Mouse (Mus musculus) heart, embryonic 14.5 days (tissue): ENCODE measurements around the gene Impdh2. TPM values are rescaled to one million over a fixed set of nuclear protein-coding genes. Genes with fewer than 3 reads are reported as not detected.

Source experiments
- ATAC-seq: fragments of 200-750 bp; cut with Nextera tagmentation; 2 replicates; pipeline ENCODE4 v1.8.0; 2017; ENCODE audit warnings: low read depth, moderate TSS enrichment; ENCODE audit not compliant: insufficient number of reproducible peaks, insufficient read depth, low FRiP score
- H3K27ac ChIP-seq, 2 experiments: fragments of 200-500 bp in 1 of 2; fragments of 300-500 bp in 1 of 2; sonication (generic) in 1 of 2; replicated peaks in 1 of 2; 2 replicates each; pipeline ENCODE4 v1.5.1; 2012 to 2014; ENCODE audit warnings: low read depth in 2 of 2, low read length in 2 of 2, control low read depth in 1 of 2, mild to moderate bottlenecking in 1 of 2, mixed read lengths in 1 of 2; ENCODE audit not compliant: control insufficient read depth in 1 of 2, insufficient read depth in 1 of 2
- H3K27me3 ChIP-seq: fragments of 300-500 bp; sonication (generic); 2 replicates; pipeline ENCODE4 v1.6.1; 2014; ENCODE audit warnings: mild to moderate bottlenecking, low read length, control low read depth; ENCODE audit not compliant: control insufficient read depth, insufficient read depth
- H3K36me3 ChIP-seq: fragments of 300-500 bp; sonication (generic); 2 replicates; pipeline ENCODE4 v1.6.1; 2014; ENCODE audit warnings: mild to moderate bottlenecking, control low read depth, low read length, mixed read lengths; ENCODE audit not compliant: control insufficient read depth, insufficient read depth
- H3K4me1 ChIP-seq, 2 experiments: fragments of 200-500 bp in 1 of 2; fragments of 300-500 bp in 1 of 2; sonication (generic) in 1 of 2; 2 replicates each; pipeline ENCODE4 v1.6.1; 2012 to 2014; ENCODE audit warnings: low read length in 2 of 2, control low read depth in 1 of 2, mixed read lengths in 1 of 2; ENCODE audit not compliant: control insufficient read depth in 2 of 2, insufficient read depth in 2 of 2
- H3K4me2 ChIP-seq: fragments of 300-500 bp; sonication (generic); 2 replicates; pipeline ENCODE4 v1.6.1; 2014; ENCODE audit warnings: mild to moderate bottlenecking, low read length
- H3K4me3 ChIP-seq, 2 experiments: fragments of 200-500 bp in 1 of 2; fragments of 300-500 bp in 1 of 2; sonication (generic) in 1 of 2; 2 replicates each; pipeline ENCODE4 v1.5.1; 2012 to 2014; ENCODE audit warnings: low read length in 2 of 2, mild to moderate bottlenecking in 2 of 2, control low read depth in 1 of 2, low read depth in 1 of 2, moderate library complexity in 1 of 2; ENCODE audit not compliant: control insufficient read depth in 1 of 2, insufficient read depth in 1 of 2
- H3K9ac ChIP-seq: fragments of 300-500 bp; sonication (generic); 2 replicates; pipeline ENCODE4 v1.6.1; 2014; ENCODE audit warnings: mild to moderate bottlenecking, low read length
- H3K9me3 ChIP-seq: fragments of 300-500 bp; sonication (generic); 2 replicates; pipeline ENCODE4 v1.6.1; 2016; ENCODE audit warnings: low read length, control low read depth; ENCODE audit not compliant: control insufficient read depth
- WGBS: fragments of 180-500 bp; shearing (Covaris S2); extraction: QIAGEN DNeasy Blood & Tissue Kit; methylation state at CpG from one replicate; pipeline ENCODE4 v1.1.7; 2014; 5-methylcytosine and 5-hydroxymethylcytosine counted together
- polyA plus RNA-seq: library from polyadenylated mRNA; unstranded; fragments of >200 nt; fragmentation: Nextera tagmentation; extraction: Ambion mirVana; gene quantifications from 2 replicates; pipeline ENCODE4 v1.2.1, GENCODE M21; 2014

The Impdh2 gene
- polyA plus RNA-seq, 1 experiment from 2014 or later: 97.5 TPM

GRCm38 (mm10) chr9:108565881-108566814 lies 6.1 kb downstream of the Impdh2 start:
- H3K36me3 ChIP-seq: peaks cover 52% of the 10 kb centered on the region

GRCm38 (mm10) chr9:108566815-108567776 lies 7.0 kb downstream of the Impdh2 start, which contains the start of gene Ndufaf3:
Gene Ndufaf3 (minus strand): TSS chr9:108567434.
- Histone ChIP-seq H3K4me1 (peaks cover 14 to 28% of the 10 kb centered on the region in 2 experiments), H3K27ac (peak within 1 kb of the TSS; percentile 88 to 94), H3K9me3 (no peaks in the 10 kb centered on the region), H3K27me3 (no peaks in the 10 kb centered on the region), H3K9ac (peak within 1 kb of the TSS; percentile 90), H3K4me2 (peak within 1 kb of the TSS; percentile 96), H3K36me3 (peaks cover 52% of the 10 kb centered on the region), H3K4me3 (peak within 1 kb of the TSS; percentile 80 to 81)
- under 1% methylated on average over 69 of the region's 73 CpGs for WGBS
- ATAC-seq: peak; percentile 79

More at GRCm38 (mm10) chr9:108565881-108566814, 6.1 kb downstream of the Impdh2 start:
- WGBS: 12% methylated on average over 35 of the region's 35 CpGs
- Histone ChIP-seq H3K9me3 (no peaks in the 10 kb centered on the region), H3K4me3 (peak overlapping the region; percentile 80 to 81), H3K9ac (peak overlapping the region; percentile 90), H3K4me2 (peak overlapping the region; percentile 96), H3K27ac (peak overlapping the region; percentile 73 to 94), H3K27me3 (no peaks in the 10 kb centered on the region), H3K4me1 (peaks cover 18 to 35% of the 10 kb centered on the region in 2 experiments)
- ATAC-seq: no peak

GRCm38 (mm10) chr9:108567931-108568419 lies 7.9 kb downstream of the Impdh2 start:
- no peak for ATAC-seq
- no peaks in the 10 kb centered on the region for H3K27me3 ChIP-seq
- H3K27ac ChIP-seq: peak overlapping the region; percentile 85 to 94
- peak overlapping the region; percentile 80 to 81 for H3K4me3 ChIP-seq
- peak overlapping the region; percentile 96 for H3K4me2 ChIP-seq
- no peaks in the 10 kb centered on the region for H3K9me3 ChIP-seq
- peak overlapping the region; percentile 90 for H3K9ac ChIP-seq
- 9% methylated on average over 18 of the region's 18 CpGs for WGBS
- H3K4me1 ChIP-seq: peaks cover 14 to 28% of the 10 kb centered on the region in 2 experiments
- peaks cover 52% of the 10 kb centered on the region for H3K36me3 ChIP-seq

GRCm38 (mm10) chr9:108568511-108568921 lies 8.4 kb downstream of the Impdh2 start:
- H3K9me3 ChIP-seq: no peaks in the 10 kb centered on the region
- H3K4me2 ChIP-seq: peak overlapping the region; percentile 96
- H3K9ac ChIP-seq: no peak overlapping the region; the same call in 1 of the 2 replicates
- H3K27ac ChIP-seq: peak overlapping the region in 1 of 2 experiments; percentile 94; a peak in 1 of 4 replicates
- 62% methylated on average over 17 of the region's 17 CpGs for WGBS
- H3K4me1 ChIP-seq: peaks cover 14 to 28% of the 10 kb centered on the region in 2 experiments
- H3K4me3 ChIP-seq: peak overlapping the region; percentile 80 to 81
- ATAC-seq: no peak
- no peaks in the 10 kb centered on the region for H3K27me3 ChIP-seq
- H3K36me3 ChIP-seq: peaks cover 53% of the 10 kb centered on the region

GRCm38 (mm10) chr9:108569381-108570206 lies 9.5 kb downstream of the Impdh2 start, which contains the start of gene Dalrd3:
Gene Dalrd3 (plus strand): TSS chr9:108569886.
- 7% methylated on average over 42 of the region's 42 CpGs for WGBS
- H3K27ac ChIP-seq: peak within 1 kb of the TSS in 1 of 2 experiments; percentile 39; a peak in 2 of 4 replicates
- peaks cover 14 to 31% of the 10 kb centered on the region in 2 experiments for H3K4me1 ChIP-seq
- H3K9ac ChIP-seq: peak within 1 kb of the TSS; percentile 80
- H3K36me3 ChIP-seq: peaks cover 52% of the 10 kb centered on the region
- no peaks in the 10 kb centered on the region for H3K27me3 ChIP-seq
- H3K4me2 ChIP-seq: peak within 1 kb of the TSS; percentile 96
- peak within 1 kb of the TSS; percentile 66 to 81 for H3K4me3 ChIP-seq
- ATAC-seq: 0 out of 2 replicates have a peak, but pooled peaks have one; percentile 19
- H3K9me3 ChIP-seq: no peaks in the 10 kb centered on the region

- Histone ChIP-seq H3K27ac (peak overlapping the region in 1 of 2 experiments; percentile 39; a peak in 2 of 4 replicates), H3K4me1 (peaks cover 14 to 31% of the 10 kb centered on the region in 2 experiments), H3K4me3 (peak overlapping the region; percentile 66 to 70), H3K36me3 (peaks cover 52% of the 10 kb centered on the region), H3K27me3 (no peaks in the 10 kb centered on the region), H3K9me3 (no peaks in the 10 kb centered on the region), H3K9ac (peak overlapping the region; percentile 80), H3K4me2 (peak overlapping the region; percentile 95)
- WGBS: under 1% methylated on average over 40 of the region's 40 CpGs
- no peak for ATAC-seq
Observed at GRCm38 (mm10) chr9:108570207-108570896, 10.3 kb downstream of the Impdh2 start.
